Mouse (Mus musculus) cerebellum, adult 2 months (tissue): ENCODE data around the gene Lkaaear1.

ENCODE experiments used
- CTCF ChIP-seq: fragments of 200-500 bp; IDR thresholded peaks from 2 replicates; pipeline ENCODE4 v1.5.1; 2011; ENCODE audit warnings: low read depth, mild to moderate bottlenecking, control low read depth, low read length, moderate library complexity, borderline replicate concordance; ENCODE audit not compliant: insufficient read depth
- POLR2A ChIP-seq: fragments of 200-500 bp; IDR thresholded peaks from 2 replicates; pipeline ENCODE4 v1.6.1; 2011; ENCODE audit warnings: low read length, control low read depth, borderline replicate concordance; ENCODE audit not compliant: insufficient read depth

DNA sequence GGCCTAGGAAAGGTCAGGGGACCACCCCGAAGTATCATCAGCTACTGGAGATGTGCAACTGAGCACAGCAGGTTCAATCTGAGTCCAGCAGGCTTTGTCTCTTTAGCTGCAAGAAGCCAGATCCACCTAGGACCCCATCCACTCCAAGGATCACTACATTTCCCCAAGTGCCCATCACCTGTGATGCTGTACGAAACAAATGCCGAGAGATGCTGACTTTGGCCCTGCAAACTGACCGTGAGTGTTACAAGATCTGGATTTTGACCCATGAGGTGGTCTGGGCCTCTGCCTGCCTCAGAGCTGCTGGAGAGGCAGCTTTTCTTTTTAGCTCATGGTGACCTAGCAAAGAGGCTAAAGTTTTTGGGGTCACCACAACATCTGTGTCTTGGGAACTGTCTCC is 12.6 kb downstream of the Lkaaear1 start:
- TF ChIP-seq CTCF (no peak), POLR2A (no peak)
